Mouse (Mus musculus): ENCODE data around the gene Ate1. TPM values are rescaled to one million over a fixed set of nuclear protein-coding genes. Genes with fewer than 3 reads are reported as not detected.

Gene Ate1
- not detected in 2 replicates for polyA plus RNA-seq (2012; ENCODE audit: insufficient read depth, insufficient read length, low replicate concordance, missing spikeins)

DNA sequence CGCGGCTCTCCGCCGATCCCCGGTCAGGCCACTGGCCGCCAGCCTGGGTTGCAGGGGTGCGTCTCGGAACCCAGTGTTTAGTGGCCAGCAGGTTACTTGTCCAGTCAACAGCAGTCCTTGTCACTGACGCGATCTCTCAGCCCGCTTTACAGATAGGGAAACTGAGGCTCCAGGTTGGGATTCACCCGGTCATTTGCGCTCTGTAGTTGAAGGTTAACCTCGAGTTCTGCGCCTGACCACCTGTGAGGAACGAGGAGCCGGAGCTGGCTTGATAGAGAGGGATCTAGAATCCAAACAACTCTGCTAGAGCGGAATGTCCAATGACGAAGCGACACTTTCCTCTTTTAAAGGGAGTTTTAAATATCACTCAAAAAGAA lies at the start of gene Ate1:
Gene Ate1 (minus strand): TSS at position 321 of the 377 bp plus-strand sequence.
- TF ChIP-seq POLR2A (IDR thresholded peaks at IDR 0.05; ENCODE audit: insufficient read depth, low read depth, low read length): no peak
- no peak for TF ChIP-seq CTCF (IDR thresholded peaks at IDR 0.05; ENCODE audit: insufficient read depth, low read depth, low read length)
- peak within 1 kb of the TSS; percentile 72 for H3K4me3 ChIP-seq (ENCODE audit: insufficient read depth, low read depth, low read length)
- 11% methylated on average over 20 of the region's 20 CpGs for WGBS
- peaks cover 2% of the 10 kb centered on the region; the same call in 1 of the 2 replicates for H3K4me1 ChIP-seq (ENCODE audit: control insufficient read depth, insufficient read depth, low read length)
- H3K27ac ChIP-seq (ENCODE audit: insufficient read depth, low read depth, low read length): peak within 1 kb of the TSS; percentile 89

DNA sequence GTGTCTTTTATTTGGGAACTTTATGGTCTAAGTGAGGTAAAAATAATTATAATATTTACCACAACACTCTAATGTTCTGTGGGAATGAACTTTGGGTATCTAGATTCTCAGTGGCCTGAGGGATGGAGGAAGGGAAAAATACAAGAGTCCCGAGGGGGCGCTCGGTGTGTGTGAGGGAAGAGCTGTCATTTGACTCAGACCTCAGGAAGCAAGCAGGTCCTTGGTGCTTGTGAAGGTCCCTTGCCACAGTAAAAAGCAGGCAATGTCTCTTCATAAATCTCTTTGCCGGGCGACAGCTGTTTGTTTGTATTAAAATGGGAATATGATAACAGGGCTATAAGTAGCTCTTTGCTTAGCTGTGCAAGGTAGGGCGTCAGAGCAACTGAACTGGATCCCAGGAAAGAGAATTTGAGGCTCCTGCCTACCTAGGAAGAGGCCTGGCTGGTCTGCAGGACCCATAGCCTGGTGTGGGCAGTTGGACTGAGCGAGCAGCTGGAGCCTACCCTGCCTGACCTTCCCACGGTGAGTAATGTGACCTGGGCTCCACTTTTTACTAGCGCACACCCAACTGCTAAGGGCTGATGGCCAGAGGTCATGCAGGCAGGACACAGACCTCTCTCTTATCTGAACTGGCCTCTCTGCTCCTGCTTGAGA lies 48.7 kb upstream of the Ate1 start:
- Histone ChIP-seq H3K27ac (ENCODE audit: insufficient read depth, low read depth, low read length) (no peak overlapping the region), H3K4me3 (ENCODE audit: insufficient read depth, low read depth, low read length) (no peak overlapping the region), H3K4me1 (ENCODE audit: control insufficient read depth, insufficient read depth, low read length) (no peaks in the 10 kb centered on the region)
- 96% methylated on average over 9 of the region's 9 CpGs for WGBS
- TF ChIP-seq POLR2A (IDR thresholded peaks at IDR 0.05; ENCODE audit: insufficient read depth, low read depth, low read length): no peak
- no peak for TF ChIP-seq CTCF (IDR thresholded peaks at IDR 0.05; ENCODE audit: insufficient read depth, low read depth, low read length)

DNA sequence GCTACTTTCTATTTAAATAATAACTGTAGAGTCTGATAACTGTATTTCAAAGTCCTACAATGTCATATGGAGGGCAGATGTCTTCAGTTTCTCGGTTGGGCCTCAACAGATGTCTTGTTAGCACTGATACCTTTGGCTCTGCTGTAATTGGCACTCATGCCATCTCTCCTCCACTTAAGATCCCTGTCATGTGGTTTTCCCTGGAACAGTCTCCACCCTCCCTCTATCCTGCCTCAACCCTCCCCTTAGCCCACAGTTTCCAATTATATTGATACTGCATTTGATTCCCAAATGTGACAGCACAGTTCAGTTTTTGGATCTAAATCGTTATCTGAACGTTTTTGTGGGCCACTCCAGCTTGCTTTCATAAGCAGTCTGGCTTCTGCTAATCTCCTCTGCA lies 44.4 kb upstream of the Ate1 start:
- Histone ChIP-seq H3K4me1 (ENCODE audit: control insufficient read depth, insufficient read depth, low read length) (peaks cover 2% of the 10 kb centered on the region; the same call in 1 of the 2 replicates), H3K27ac (ENCODE audit: insufficient read depth, low read depth, low read length) (no peak overlapping the region), H3K4me3 (ENCODE audit: insufficient read depth, low read depth, low read length) (no peak overlapping the region)
- 69% methylated on average over 3 of the region's 3 CpGs for WGBS
- TF ChIP-seq POLR2A (IDR thresholded peaks at IDR 0.05; ENCODE audit: insufficient read depth, low read depth, low read length): no peak
- no peak for TF ChIP-seq CTCF (IDR thresholded peaks at IDR 0.05; ENCODE audit: insufficient read depth, low read depth, low read length)

DNA sequence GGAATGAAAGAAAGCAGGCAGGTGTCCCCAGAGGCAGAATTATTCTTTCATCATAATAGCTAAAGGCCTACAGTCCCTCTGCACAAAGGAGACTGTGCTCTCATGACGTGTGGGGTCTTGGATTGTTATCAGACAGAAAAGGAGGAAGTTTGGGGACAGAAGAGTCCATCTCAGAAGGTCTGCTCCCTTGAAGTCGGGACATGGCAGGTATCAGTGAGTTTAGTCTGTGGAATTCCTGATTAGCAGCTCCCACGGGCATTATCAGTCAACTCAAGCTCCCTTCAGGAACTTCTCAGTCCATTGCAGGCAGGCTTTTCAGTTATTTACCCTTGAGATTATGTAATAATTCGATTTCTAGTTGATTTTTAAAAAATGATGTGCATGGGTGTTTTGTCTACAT lies 43.7 kb upstream of the Ate1 start:
- 70% methylated on average over 4 of the region's 4 CpGs for WGBS
- H3K4me3 ChIP-seq (ENCODE audit: insufficient read depth, low read depth, low read length): no peak overlapping the region
- TF ChIP-seq CTCF (IDR thresholded peaks at IDR 0.05; ENCODE audit: insufficient read depth, low read depth, low read length) (no peak), POLR2A (IDR thresholded peaks at IDR 0.05; ENCODE audit: insufficient read depth, low read depth, low read length) (no peak)
- no peak overlapping the region for H3K27ac ChIP-seq (ENCODE audit: insufficient read depth, low read depth, low read length)
- peaks cover 2% of the 10 kb centered on the region; the same call in 1 of the 2 replicates for H3K4me1 ChIP-seq (ENCODE audit: control insufficient read depth, insufficient read depth, low read length)

DNA sequence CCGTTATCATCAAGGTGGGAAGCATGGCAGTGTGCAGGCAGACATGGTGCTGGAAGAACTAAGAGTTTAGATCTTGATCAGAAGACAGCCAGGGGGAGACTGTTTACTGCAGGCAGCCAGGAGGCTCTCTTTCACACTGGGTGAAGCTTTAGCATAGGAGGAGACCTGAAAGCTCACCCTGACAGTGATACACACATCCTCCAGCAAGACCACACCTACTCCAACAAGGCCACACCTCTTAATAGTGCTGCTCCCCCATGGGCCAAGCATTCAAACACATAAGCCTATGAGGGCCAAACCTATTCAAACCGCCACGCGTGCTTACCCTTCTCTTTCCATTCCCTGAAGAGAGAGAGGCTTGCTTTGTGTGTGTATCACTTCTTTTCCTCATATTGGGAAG lies 43.1 kb upstream of the Ate1 start:
- Histone ChIP-seq H3K4me1 (ENCODE audit: control insufficient read depth, insufficient read depth, low read length) (peaks cover 2% of the 10 kb centered on the region; the same call in 1 of the 2 replicates), H3K27ac (ENCODE audit: insufficient read depth, low read depth, low read length) (no peak overlapping the region), H3K4me3 (ENCODE audit: insufficient read depth, low read depth, low read length) (no peak overlapping the region)
- 97% methylated on average over 4 of the region's 4 CpGs for WGBS
- TF ChIP-seq CTCF (IDR thresholded peaks at IDR 0.05; ENCODE audit: insufficient read depth, low read depth, low read length) (no peak), POLR2A (IDR thresholded peaks at IDR 0.05; ENCODE audit: insufficient read depth, low read depth, low read length) (no peak)

DNA sequence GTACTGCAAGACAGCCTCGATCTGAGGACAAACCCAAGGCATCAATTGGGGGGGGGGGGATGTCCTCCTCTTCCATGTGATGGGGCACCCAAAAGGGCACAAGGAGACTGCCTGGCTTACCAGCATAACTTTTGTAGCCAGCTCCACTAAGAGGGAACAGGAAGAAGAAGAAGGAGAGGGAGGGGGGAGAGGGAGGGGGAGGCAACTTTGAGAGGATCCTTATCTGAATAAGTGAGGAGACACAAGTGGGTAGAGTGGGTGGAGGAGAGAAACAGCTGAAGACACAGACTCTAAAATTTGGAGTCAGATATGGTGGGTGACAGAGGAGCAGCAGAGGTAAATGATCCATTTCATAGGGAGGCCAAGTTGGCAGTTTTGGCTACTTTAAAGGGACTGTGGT lies 40.8 kb upstream of the Ate1 start:
- TF ChIP-seq POLR2A (IDR thresholded peaks at IDR 0.05; ENCODE audit: insufficient read depth, low read depth, low read length): no peak
- TF ChIP-seq CTCF (IDR thresholded peaks at IDR 0.05; ENCODE audit: insufficient read depth, low read depth, low read length): no peak
- H3K4me3 ChIP-seq (ENCODE audit: insufficient read depth, low read depth, low read length): no peak overlapping the region
- 76% methylated on average over 1 of the region's 1 CpGs for WGBS
- no peak overlapping the region for H3K27ac ChIP-seq (ENCODE audit: insufficient read depth, low read depth, low read length)
- H3K4me1 ChIP-seq (ENCODE audit: control insufficient read depth, insufficient read depth, low read length): peaks cover 2% of the 10 kb centered on the region; the same call in 1 of the 2 replicates

DNA sequence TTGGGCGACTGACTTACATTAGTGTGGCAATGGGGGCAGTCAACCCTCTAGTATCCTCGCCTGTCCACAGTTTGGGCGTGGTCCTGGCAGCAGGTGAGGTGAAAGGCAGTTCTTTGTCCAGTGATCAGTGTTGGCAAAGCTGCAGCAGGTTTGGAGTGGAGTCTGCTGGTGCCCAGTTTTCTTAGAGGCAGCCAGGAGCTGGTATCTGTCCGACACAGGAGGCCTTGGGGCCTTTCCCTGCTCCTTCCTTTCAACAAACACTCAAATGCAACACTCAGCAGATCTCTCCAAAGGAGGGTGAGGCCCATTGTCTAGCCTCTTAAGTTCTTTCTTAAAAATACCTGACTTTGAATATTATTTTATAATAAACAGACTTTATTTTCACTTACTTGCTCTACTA lies 38.4 kb upstream of the Ate1 start:
- Histone ChIP-seq H3K27ac (ENCODE audit: insufficient read depth, low read depth, low read length) (no peak overlapping the region), H3K4me1 (ENCODE audit: control insufficient read depth, insufficient read depth, low read length) (peaks cover 2% of the 10 kb centered on the region; the same call in 1 of the 2 replicates), H3K4me3 (ENCODE audit: insufficient read depth, low read depth, low read length) (no peak overlapping the region)
- 96% methylated on average over 4 of the region's 4 CpGs for WGBS
- no peak for TF ChIP-seq POLR2A (IDR thresholded peaks at IDR 0.05; ENCODE audit: insufficient read depth, low read depth, low read length)
- TF ChIP-seq CTCF (IDR thresholded peaks at IDR 0.05; ENCODE audit: insufficient read depth, low read depth, low read length): no peak

DNA sequence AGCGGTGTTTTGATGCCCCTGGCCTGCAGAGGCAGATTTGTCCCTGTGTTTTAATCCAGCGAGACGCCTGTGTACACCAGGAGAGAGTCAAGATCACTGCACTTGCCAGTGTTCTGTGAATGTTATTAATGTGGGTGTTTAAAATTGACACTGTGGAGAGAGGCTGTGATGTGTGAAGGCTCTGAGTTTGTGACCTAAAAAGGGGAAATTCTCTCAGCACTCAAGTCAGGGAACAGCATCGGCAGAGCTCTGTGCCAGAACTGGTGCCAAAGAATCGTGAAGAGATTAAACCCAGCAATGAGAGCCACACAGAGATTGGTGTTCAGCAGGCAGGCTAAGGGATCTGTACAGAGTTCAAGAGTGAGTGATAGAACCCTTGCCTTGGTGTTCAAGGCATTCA lies 35.4 kb upstream of the Ate1 start:
- 41% methylated on average over 5 of the region's 5 CpGs for WGBS

DNA sequence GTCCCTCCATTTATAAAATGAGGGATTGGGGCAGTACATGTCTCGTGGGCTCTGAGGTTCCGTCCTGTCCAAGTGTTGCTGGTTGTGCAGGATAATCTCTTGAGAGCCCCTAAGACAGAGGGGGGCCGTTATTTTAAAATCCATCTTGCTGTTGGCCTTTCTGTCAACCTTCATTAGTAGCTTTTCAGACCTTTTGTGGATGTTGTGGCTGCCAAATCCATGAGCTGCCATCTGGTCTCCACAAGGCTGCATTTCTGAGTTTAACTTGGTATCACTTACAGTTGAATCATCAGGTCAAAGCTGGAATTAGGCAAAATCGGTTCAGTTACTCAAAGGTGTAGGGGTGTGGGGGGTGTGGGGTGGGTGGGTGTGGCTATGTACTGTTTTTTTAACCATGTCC lies 33.2 kb upstream of the Ate1 start:
- Histone ChIP-seq H3K4me3 (ENCODE audit: insufficient read depth, low read depth, low read length) (no peak overlapping the region), H3K27ac (ENCODE audit: insufficient read depth, low read depth, low read length) (no peak overlapping the region), H3K4me1 (ENCODE audit: control insufficient read depth, insufficient read depth, low read length) (peaks cover 3% of the 10 kb centered on the region; the same call in 1 of the 2 replicates)
- WGBS: 64% methylated on average over 4 of the region's 4 CpGs
- no peak for TF ChIP-seq CTCF (IDR thresholded peaks at IDR 0.05; ENCODE audit: insufficient read depth, low read depth, low read length)
- TF ChIP-seq POLR2A (IDR thresholded peaks at IDR 0.05; ENCODE audit: insufficient read depth, low read depth, low read length): no peak

More for the DNA sequence above, 35.4 kb upstream of the Ate1 start:
- no peak overlapping the region for H3K27ac ChIP-seq (ENCODE audit: insufficient read depth, low read depth, low read length)
- peaks cover 3% of the 10 kb centered on the region; the same call in 1 of the 2 replicates for H3K4me1 ChIP-seq (ENCODE audit: control insufficient read depth, insufficient read depth, low read length)
- TF ChIP-seq CTCF (IDR thresholded peaks at IDR 0.05; ENCODE audit: insufficient read depth, low read depth, low read length) (no peak), POLR2A (IDR thresholded peaks at IDR 0.05; ENCODE audit: insufficient read depth, low read depth, low read length) (no peak)
- no peak overlapping the region for H3K4me3 ChIP-seq (ENCODE audit: insufficient read depth, low read depth, low read length)
